Mouse (Mus musculus): ENCODE measurements around the gene Cabp4.
"Not testable (repeated sequence)": the region's sequence is repeated elsewhere in the genome, so short reads cannot be mapped to it uniquely, and the experiment has no call there.

Gene Cabp4

DNA sequence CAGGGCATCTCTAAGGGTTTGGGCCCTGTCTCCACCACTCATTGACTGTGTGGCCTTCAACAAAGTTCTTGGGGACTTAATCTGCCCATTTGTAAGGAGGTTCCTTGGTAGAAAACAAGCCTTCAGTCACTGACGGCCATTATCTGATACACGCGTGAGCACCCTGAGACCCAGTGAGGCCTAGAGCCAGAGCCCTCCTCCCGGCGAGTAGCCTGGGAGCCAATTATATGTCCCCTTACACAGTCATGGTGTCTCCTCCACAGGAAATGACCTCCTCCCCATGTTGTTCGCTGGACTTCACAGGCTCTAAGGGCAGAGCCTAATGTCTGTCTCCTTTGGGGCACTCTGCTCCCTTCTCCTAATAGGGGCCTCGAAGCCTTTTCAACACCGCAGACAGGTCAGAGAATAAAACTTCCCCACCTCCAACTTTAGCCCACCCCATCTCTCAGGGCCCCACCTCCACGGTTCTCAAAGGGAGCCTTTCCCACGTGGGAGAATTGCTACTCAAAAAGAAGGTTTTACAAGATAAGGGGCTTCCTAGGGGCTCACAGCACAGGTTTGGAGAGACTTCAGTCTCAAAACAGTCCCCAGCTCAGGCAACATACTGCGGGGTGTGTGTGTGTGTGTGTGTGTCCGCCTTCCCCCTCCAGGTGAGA is 2.7 kb upstream of the Cabp4 start:
- DNase-seq: no peak

DNA sequence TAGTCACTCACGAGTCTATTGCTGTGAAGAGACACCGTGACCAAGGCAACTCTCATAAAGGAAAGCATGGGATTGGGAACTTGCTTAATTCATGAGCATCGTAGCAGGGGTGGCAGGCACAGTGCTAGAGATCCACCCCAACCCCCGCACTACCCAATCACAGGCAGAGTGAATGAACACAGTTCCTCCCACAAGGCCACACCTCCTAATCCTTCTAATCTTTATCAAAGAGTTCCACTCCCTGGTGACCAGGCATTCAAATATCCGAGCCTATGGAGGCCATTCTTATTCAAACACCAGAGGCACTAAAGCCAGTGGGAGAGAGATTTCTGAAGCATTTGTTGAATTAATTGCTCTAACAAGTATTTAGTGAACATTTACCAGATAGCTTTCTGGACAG is 2.1 kb upstream of the Cabp4 start:
- no peak for DNase-seq

DNA sequence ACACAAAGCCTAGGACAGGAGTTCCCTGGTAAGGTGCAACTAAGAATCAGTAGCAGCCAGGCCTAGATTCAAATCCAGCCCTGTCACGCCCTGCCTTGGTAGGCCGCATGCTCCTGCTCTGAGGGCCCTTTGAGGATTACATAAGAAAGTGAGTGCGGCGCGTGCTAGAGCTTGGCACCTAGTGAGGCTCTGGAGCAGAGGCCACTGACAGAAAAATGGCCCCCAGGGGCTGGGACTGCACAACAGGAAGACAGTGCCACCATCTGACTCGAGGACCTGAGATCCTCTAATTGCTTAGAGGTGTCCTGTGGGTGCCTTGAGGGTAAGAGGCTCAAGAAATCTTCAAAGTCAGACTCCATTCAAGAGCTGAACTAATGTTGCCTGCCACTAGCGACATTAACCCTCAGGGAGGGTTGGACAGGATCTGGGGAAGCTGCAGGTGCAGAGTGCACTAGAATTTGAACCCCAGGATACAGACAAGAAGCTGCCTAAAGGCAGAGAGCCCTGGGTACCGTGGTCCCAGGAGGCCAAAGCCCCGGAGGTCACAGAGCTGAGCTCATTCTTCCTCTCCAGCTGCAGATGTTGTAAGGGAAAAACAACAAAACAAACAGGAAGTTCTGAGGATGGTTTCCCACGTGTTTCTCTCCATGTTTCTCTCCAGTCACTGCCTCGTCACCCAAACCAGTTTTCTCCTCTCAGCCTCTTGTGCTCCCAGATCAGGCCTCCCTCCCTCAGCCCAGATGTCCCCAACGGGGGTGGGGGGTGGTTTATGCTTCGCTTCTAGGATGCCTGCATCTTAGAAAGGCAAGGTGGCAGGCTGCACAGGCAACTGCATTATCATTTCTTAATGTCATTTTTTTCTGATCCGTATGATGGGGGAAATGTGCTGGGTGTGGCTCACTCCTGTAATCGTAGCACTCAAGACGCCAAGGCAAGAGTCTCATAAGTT is 991 bp upstream of the Cabp4 start:
- no peak for DNase-seq

DNA sequence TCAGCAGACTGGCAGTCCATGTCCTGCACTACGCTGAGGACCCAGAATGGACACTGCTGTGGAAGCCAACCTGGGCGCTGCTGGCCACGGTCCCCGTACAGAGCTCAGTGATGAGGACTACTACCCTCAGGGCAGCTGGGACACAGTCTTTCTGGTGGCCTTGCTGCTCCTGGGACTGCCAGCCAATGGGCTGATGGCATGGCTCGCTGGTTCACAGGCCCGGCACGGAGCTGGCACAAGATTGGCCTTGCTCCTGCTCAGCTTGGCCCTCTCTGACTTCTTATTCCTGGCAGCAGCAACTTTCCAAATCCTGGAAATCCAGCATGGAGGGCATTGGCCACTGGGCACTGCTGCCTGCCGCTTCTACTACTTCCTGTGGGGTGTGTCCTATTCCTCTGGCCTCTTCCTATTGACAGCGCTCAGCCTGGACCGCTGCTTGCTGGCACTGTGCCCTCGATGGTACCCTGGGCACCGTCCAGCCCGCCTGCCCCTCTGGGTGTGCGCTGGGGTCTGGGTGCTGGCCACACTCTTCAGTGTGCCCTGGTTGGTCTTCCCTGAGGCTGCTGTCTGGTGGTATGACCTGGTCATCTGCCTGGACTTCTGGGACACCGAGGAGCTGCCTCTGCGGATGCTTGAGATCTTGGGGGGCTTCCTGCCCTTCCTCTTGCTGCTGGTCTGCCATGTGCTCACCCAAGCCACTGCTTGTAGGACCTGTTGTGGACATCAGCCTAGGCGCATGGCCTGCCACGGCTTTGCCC is 1.2 kb downstream of the Cabp4 start:
- DNase-seq: no peak

DNA sequence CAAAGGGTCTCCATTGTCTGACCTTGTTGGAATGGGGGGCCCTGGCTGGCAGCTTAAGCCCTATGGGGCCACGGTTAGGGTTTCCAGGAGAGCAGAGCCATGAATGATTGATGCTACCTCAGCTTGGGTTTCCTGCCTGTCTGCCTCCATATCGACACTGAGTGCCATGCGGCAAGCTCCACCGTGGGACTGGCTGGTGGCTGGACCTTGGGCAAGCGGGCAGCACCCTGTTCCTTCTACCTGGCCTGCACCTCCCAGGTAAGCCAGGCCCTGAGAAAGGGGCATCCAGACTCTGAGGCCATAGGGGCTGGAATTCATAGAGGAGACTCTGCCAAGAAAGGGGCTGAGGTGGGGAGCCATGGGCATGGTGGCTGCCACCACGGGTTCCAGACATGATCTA is 3.7 kb downstream of the Cabp4 start:
- no peak for DNase-seq

DNA sequence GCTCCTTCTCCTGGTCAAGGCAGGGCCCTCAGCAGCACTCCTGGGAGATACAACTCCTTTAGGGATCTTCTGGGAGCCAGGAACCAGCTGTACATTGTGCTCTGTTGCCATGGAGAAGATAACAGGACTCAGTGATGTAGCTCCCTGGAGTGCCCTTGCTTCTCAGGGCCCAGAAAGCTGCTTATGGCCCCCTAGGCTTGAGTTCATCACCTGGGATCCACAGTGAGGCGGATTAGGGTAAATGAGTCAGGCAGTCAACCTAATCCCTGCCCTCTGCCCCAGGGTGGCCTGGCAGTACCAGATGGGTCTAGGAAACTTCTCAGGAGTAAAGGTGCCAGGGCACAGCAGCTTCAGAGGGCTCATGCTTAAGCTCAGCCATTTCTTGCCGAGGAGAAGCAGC is 4.4 kb downstream of the Cabp4 start, which contains the start of gene Gpr152:
Gene Gpr152 (plus strand): TSS at position 342 of the 400 bp plus-strand sequence.
- no peak for DNase-seq

DNA sequence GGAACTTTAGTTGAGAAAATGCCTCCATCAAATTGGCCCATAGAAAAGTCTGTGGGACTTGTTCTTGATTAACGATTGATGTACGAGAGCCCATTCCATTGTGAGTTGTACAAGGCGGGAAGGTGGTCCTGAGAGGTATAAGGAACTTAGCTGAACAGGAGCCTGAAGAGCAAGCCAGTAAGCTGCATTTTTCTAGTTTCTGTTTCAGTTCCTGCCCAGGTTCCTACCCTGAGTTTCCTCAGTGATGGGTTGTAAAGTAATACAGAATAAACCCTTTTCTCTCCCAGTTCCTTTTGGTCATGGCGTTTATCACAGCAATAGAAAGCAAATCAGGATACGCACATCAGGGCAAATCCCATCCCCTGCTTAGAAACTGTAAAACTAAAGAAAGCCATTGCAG is 5.9 kb downstream of the Cabp4 start:
- no peak for DNase-seq

DNA sequence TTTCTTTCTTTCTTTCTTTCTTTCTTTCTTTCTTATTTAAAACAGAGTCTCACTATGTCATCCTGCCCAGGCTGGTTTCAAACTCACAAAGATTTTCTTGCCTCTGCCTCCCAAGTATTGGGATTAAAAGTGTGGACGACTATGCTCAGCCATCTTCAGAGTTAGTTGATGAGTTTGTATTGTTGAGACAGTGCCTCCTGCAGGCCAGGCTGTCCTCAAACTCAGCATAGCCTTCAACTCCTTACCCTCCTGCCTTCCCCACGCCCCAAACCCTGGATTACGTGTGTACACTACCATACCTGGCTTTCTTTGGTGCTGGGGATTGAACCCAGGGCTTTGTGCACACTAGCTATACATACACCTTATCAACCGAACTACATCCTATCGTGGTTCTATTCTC is 7.4 kb downstream of the Cabp4 start:
- no peak for DNase-seq

DNA sequence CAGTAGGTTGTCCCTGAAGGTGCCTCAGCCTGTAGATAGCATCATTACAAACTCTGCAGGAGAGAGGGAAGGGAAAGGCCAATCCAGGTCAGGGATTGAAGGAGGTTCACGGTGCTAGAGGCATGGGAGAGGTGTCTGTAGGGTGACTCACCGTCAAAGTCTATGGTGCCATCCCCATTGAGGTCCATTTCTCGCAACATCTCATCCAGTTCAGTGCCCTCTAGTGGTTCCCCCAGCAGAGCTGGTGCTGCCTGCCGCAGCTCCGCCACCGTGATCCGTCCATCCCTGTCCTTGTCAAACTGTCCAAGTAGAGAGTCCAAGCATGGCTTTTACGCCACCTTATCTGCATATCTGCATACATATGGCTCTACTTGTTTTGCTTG is 7.9 kb downstream of the Cabp4 start:
- DNase-seq: not testable (repeated sequence)

DNA sequence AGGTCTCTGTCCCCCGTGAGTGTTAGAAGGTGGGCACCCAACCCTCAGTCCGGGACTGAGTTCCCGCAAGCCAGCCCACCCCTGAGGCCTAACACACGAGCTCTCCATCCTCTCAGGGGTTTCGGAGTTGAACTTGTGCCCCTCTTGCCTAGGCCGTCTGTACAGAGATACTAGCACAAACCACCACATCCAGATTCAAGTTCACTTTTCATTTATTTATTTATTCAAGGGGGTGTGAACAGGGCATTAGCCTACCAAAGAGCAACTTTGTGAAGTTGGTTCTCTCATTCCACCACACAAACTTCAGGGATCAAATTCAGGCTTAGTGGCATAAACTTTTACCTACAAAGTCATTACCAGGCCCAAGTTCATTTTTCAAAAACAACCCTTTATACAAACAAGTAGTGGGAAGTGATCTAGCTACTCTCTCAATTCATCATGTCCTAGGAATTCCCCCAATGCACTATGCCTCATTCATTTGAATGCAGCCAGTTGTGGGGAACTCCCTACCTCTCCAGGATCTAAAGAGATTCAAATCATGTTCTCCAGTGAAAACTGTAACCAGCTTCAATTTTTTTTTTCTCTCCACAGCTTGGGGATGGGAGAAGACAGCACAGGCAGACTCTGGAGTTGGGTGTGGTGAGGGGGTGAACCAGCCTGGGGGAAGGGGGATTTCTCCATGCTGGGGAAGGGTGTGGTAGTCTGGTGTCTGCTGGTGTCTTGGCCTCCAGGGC is 8.4 kb downstream of the Cabp4 start:
- DNase-seq: not testable (repeated sequence)

DNA sequence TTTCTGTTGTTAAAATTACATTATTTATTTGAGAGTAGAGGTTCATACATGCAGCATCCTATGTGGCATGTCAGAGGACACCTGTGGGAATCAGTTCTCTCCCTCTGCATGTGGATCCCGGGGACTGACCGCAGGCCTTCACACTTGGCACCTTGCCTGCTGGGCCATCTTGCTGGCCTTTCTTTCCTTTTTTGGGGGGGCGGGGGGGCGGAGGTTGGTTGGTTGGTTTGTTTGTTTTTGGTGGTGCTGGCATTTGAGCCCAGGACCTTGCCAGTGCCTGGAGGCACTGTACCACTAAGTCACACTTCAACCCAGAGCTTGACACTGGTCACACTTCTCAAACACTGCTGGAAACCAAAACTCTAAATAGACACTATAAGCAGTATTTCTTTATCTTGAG is 9.5 kb downstream of the Cabp4 start:
- no peak for DNase-seq

DNA sequence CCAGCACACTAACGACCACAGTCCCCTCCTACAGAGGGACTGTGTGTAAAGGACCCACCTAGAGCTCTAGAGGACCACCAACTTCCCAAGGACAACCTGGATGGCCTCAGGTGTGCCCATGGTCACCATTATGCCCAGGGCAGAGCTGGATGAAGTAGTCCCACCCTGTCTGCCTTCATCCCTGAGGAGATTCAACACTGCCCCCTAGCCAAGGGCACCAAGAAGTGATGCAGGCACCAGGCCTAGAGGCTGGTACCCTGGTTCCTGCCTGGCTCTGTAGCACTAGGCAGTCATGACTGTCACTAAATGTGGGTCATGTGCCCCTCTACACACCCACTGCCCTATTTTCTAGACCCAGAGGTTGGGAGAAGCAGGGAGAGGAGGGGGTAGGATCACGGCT is 12.1 kb downstream of the Cabp4 start:
- no peak for DNase-seq

DNA sequence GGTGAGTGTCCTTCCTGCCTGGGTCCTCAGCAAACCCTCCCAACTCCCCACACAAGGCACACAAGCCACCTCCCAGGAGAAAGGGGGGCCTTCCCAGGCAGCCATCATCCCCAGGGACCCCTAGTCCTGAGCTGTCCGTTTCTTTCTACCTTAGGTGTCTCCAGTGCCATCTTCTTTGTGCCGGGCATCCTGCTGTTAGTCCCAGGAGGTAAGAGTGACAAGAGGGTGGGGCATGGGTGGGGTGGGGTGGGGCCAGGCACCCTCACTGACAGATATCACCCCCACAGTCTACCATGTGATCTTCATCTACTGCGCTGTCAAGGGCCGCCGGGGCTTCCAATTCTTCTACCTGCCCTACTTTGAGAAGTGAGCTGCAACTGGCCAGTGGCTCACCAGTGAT is 12.8 kb downstream of the Cabp4 start:
- DNase-seq: no peak

DNA sequence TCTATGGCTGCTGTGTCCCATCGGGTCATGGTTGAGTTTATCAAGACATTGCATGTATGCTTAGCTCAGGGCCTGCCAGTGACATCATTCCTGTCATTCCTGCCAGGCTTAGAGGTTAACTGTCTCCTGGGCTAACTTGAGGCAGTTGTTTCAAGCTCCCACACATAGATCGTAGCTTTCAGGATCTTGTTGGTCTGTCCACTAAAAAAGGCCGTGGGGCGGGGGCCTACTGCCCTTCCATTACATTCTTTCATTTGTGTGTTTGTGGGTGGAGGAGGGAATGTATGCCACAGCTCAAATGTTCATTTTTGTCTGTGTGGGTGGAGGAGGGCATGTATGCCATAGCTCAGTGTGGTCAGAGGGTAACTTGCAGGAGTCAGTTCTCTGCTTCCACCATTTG is 13.7 kb downstream of the Cabp4 start:
- no peak for DNase-seq

DNA sequence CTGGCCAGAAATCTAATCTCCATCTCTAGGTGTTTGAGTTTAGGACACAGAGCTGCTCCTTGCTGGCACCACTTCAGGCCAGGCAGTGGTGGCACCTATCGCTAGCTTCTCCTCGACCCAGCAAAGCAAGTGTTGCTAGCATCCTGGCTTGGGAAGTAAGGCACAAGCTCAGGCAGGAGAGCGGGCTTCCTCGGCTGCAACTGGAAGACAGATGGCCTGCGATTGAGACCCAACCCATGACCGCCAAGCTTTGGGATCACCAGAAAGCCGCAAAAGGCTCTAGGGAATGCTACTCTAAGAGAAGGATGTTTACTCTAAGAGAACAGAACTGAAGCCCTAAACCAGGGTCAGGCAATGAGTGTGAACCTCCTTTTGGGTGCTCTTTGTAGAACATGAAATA is 14.4 kb downstream of the Cabp4 start:
- no peak for DNase-seq

DNA sequence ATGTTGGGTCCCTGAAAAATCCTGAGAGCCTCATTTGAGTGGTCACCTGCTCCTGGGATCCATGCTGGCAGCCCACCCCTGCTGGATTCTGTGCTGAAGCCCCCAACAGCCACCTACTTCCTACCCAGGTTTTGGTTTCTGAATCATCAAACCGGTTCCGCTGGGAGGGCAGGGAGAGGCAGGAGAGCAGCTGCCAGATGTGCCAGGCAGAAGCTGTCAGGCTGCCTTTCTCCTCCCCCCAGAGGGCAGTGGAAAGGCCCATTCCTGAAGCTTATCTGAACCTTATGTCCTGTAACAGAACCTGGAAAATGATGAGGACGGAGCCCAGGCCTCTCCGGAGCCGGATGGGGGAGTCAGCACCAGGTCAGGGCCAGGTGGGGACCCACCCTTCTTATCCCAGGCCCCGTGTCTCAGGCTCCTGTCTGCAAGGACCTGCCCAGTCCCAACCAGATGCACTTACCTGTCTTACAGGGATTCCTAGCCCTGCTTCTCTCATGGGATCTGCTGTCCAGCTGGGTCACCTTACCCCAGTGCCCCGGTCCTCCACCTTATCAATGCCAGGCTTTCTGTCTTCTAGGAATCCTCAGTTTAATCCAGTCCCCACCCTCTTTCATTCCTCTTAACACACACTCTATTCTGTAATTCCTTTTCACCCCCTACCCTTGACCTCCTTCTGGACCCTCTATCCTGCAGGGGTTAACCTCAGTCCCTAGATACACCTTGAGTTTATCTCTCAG is 16.9 kb downstream of the Cabp4 start:
- peak; percentile 62 to 64 for DNase-seq

DNA sequence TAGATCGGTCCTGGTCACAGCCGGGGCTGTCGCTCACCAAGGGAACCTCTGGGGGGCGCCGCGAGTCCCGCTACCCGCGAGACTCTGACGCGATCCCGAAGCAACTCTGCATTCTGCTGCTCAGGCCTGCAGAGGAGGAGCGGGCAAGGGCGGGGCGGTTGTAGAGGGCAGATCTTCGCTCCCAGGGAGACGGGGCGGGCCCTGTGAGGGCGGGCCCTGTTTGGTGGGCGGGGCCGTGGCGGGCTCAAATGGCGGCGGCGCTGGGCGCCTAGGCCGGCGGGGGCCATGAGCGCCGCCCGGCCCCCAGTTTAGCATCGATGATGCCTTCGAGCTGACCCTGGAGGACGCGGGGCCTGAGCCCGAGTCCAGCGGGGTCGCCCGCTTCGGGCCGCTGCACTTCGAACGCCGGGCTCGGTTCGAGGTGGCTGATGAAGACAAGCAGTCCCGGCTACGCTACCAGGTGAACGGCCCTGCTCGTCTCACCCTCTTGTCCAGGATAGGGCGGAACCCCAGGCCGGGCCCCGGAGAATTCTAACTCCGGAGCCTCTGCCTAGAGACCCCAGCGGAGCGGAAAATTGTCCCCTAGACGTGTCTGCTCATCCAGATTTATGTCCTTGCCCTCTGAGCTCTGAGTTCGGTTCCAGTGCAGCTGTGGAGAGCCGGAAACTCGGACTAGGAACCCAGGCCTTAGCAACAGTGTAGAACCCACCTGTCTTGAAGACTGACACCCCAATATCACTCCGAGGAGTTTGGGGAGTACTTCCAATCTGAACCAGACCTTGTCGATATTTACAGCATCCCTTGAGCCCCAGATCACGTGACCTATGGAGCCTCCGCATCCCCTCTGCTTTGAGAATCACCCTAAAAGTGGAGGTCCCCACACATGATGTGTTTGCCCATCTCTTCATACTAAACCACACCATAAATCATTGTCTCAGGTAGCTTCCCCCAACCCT is 17.8 kb downstream of the Cabp4 start, which contains the start of gene Aip:
Gene Aip (minus strand): TSS at position 118 of the 956 bp plus-strand sequence.
- DNase-seq: peak; percentile 99

DNA sequence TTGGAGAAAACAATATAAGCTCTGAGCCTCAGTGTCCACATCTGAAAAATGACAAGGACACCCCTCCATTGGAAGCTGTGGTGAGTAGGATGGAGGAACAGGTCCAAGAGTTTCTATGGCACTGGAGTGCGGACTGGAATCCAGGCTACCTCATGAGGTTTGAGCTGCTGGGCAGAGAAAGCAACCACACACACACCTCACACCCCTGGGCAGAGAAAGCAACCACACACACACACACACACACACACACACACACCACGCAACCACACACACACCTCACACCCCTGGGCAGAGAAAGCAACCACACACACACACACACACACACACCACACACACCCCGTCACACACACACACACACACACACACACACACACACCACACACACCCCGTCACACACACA is 18.6 kb downstream of the Cabp4 start:
- DNase-seq: not testable (repeated sequence)

DNA sequence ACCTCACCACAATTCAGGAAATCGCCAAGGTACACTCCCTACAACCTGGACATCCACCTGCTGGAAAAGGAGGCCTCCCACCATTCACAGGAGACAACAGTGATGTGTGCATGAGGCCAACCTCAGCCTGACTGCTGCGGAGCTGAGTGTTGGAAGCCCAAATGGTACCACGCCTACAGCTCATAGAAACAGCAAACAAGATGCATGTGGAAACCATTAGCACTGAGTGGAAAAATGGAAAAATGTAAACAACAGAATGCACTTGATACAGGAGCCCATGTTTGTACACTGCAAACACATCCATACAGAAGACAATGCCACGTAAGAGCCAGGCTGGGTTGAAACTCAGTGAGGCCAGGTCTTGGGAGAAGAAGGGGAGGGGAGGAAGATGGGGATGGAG is 19.4 kb downstream of the Cabp4 start:
- DNase-seq: no peak
